Mouse (Mus musculus) hindbrain, postnatal 0 days (tissue): ENCODE data around the gene Fbxo34. TPM values are rescaled to one million over a fixed set of nuclear protein-coding genes. Genes with fewer than 3 reads are reported as not detected.

Experiments
- ATAC-seq: fragments of 200-750 bp; cut with Nextera tagmentation; 2 replicates; pipeline ENCODE4 v1.8.0; 2017; ENCODE audit warnings: mild to moderate bottlenecking, moderate TSS enrichment, moderate library complexity
- DNase-seq: peaks from one replicate; pipeline ENCODE4 v3.0.0-alpha.2; 2015; ENCODE audit warnings: low spot score
- H3K27ac ChIP-seq: fragments of 300-500 bp; sonication (generic); 2 replicates; pipeline ENCODE4 v1.5.1; 2014; ENCODE audit warnings: mild to moderate bottlenecking
- H3K27me3 ChIP-seq: fragments of 300-500 bp; sonication (generic); 2 replicates; pipeline ENCODE4 v1.6.1; 2014; ENCODE audit warnings: low read length, mixed read lengths; ENCODE audit not compliant: insufficient read depth
- H3K36me3 ChIP-seq: fragments of 300-500 bp; sonication (generic); 2 replicates; pipeline ENCODE4 v1.6.1; 2014; ENCODE audit warnings: low read length, mixed read lengths; ENCODE audit not compliant: insufficient read depth
- H3K4me1 ChIP-seq: fragments of 300-500 bp; sonication (generic); 2 replicates; pipeline ENCODE4 v1.6.1; 2014; ENCODE audit warnings: antibody characterized with exemption, low read length, mixed read lengths; ENCODE audit not compliant: insufficient read depth
- H3K4me2 ChIP-seq: fragments of 300-500 bp; sonication (generic); 2 replicates; pipeline ENCODE4 v1.6.1; 2014; ENCODE audit warnings: low read depth, mild to moderate bottlenecking, low read length, moderate library complexity, mixed read lengths
- H3K4me3 ChIP-seq: fragments of 300-500 bp; sonication (generic); 2 replicates; pipeline ENCODE4 v1.5.1; 2014; ENCODE audit warnings: low read length
- H3K9ac ChIP-seq: fragments of 300-500 bp; sonication (generic); replicated peaks from 2 replicates; pipeline ENCODE4 v1.6.1; 2014; ENCODE audit warnings: mild to moderate bottlenecking, low read length, moderate library complexity, mixed read lengths
- H3K9me3 ChIP-seq: fragments of 300-500 bp; sonication (generic); 2 replicates; pipeline ENCODE4 v1.6.1; 2016; ENCODE audit warnings: low read length, mixed read lengths
- CTCF ChIP-seq: IDR thresholded peaks from 2 replicates; pipeline ENCODE4 v1.5.1; 2016; ENCODE audit warnings: antibody characterized with exemption, control low read depth, low read depth
- WGBS: fragments of 180-500 bp; shearing (Covaris S2); extraction: QIAGEN DNeasy Blood & Tissue Kit; methylation state at CpG from one replicate; pipeline ENCODE4 v1.1.7; 2014; 5-methylcytosine and 5-hydroxymethylcytosine counted together
- polyA plus RNA-seq: library from polyadenylated mRNA; unstranded; fragments of >200 nt; fragmentation: Nextera tagmentation; extraction: Ambion mirVana; gene quantifications from 2 replicates; pipeline ENCODE4 v1.2.1, GENCODE M21; 2015
- total RNA-seq: library from RNA; depleted of rRNA; stranded (reverse); fragments of >200 nt; gene quantifications from 2 replicates; pipeline ENCODE4 v1.2.3, GENCODE M21; 2014

Fbxo34 gene
- total and polyA plus RNA-seq, 2 experiments from 2014 or later: 20.6 to 41.0 TPM

DNA sequence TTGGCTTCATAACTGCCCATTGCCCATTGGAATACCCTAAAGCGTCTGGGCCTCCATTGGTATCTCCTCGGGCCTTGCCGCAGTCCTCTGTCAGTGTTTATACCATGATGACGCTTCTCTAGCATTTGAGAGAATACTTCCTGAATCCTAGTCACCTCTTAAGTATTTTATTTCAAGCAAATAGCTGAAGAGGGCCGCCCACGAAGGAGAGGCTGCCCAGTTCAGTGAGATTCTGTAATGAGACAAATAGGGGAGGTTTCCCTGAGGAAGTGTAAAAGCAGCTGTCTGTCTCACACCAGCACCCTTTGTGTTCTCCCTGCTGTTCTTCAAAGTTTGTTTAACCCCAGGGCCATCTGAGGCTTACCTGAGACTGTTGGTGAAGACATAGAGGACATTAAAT is 66.5 kb downstream of the Fbxo34 start:
- H3K4me3 ChIP-seq: no peak overlapping the region
- no peaks in the 10 kb centered on the region for H3K36me3 ChIP-seq
- H3K4me1 ChIP-seq: no peaks in the 10 kb centered on the region
- no peak for DNase-seq
- no peak overlapping the region for H3K27ac ChIP-seq
- no peaks in the 10 kb centered on the region for H3K9me3 ChIP-seq
- no peaks in the 10 kb centered on the region for H3K27me3 ChIP-seq
- no peak overlapping the region for H3K4me2 ChIP-seq
- H3K9ac ChIP-seq: no peak overlapping the region
- ATAC-seq: no peak
- no peak for TF ChIP-seq CTCF
- 83% methylated on average over 6 of the region's 6 CpGs for WGBS

DNA sequence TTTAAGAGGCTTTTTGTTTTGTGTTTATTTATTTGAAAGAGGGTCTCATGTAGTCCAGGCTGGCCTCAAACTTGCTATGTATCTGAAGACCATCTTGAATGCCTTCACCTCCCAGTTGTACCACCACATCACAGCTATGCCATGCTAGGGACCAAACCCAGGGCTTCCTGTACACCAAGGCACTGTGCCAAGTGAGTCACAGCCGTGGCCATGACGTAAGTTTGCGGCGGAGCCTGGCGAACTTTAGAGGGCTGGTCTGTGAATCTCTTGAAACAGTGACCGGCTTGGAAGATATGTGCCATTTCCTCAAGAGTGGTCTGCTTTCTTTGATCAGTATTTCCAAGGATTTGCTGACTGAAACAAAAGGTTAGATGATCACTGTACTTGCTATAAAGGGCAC is 68.4 kb downstream of the Fbxo34 start:
- no peak for DNase-seq
- 89% methylated on average over 6 of the region's 6 CpGs for WGBS
- no peak for TF ChIP-seq CTCF

DNA sequence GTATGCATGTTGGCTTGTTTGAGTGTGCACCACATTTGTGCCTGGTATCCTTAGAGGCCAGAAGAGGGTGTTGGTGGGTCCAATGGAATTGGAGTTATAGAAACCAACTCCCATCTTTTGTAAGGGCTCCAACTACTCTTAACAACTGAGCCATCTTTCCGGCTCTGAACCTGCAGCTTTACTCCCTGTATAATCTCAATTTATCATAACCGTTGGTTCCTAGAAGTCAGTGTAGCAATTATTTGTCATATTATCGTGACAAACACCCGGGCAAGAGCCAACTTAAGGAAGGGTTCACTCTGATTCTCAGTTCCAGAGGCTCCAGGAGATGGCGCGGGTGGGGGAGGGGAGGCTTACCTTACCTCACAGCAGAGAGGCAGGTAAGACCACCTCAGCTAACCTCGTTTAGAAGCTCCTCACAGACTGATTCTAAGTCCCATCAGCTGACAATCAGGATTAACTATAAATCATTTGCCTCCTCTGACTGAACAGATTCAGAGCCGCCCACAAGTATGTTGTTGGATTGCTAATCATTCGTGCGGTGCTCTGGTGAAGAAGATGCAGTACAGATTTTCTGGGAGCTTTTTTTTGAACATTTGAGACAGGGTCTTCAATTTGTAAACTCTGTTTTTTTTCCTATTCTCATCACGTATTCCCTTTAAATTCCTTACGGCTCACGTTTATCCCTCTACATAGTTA is 70.7 kb downstream of the Fbxo34 start:
- H3K36me3 ChIP-seq: no peaks in the 10 kb centered on the region
- no peak for DNase-seq
- H3K4me2 ChIP-seq: no peak overlapping the region
- no peak overlapping the region for H3K4me3 ChIP-seq
- no peak for ATAC-seq
- H3K9ac ChIP-seq: no peak overlapping the region
- TF ChIP-seq CTCF: no peak
- H3K27ac ChIP-seq: no peak overlapping the region
- no peaks in the 10 kb centered on the region for H3K27me3 ChIP-seq
- H3K4me1 ChIP-seq: no peaks in the 10 kb centered on the region
- H3K9me3 ChIP-seq: no peaks in the 10 kb centered on the region
- WGBS: 88% methylated on average over 13 of the region's 13 CpGs

More for the DNA sequence above, 68.4 kb downstream of the Fbxo34 start:
- no peaks in the 10 kb centered on the region for H3K4me1 ChIP-seq
- H3K36me3 ChIP-seq: no peaks in the 10 kb centered on the region
- no peak overlapping the region for H3K9ac ChIP-seq
- H3K27me3 ChIP-seq: no peaks in the 10 kb centered on the region
- no peak overlapping the region for H3K27ac ChIP-seq
- no peak for ATAC-seq
- H3K4me3 ChIP-seq: no peak overlapping the region
- no peaks in the 10 kb centered on the region for H3K9me3 ChIP-seq
- no peak overlapping the region for H3K4me2 ChIP-seq

DNA sequence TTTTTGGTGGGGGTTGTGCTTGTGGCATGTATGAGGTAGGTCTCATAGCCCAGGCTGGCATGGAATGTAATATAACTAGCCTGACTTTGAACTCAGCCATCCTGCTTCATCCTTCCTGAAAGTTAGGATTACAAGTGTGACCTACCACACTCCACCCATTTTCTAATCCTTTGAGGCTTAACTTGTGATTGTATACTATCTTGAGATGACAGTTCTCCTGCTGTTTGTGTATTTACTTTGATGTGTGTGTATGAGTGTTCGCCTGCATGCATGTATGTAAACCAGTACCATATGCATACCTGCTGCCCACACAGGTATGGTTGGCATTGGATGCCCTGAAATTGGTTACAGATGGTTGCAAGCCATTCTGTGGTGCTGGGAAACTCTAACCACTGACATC is 71.4 kb downstream of the Fbxo34 start:
- Histone ChIP-seq H3K27me3 (no peaks in the 10 kb centered on the region), H3K36me3 (no peaks in the 10 kb centered on the region), H3K4me2 (no peak overlapping the region), H3K9ac (no peak overlapping the region), H3K4me3 (no peak overlapping the region), H3K9me3 (no peaks in the 10 kb centered on the region), H3K27ac (no peak overlapping the region), H3K4me1 (no peaks in the 10 kb centered on the region)
- ATAC-seq (no peak), DNase-seq (no peak)
- 87% methylated on average over 1 of the region's 1 CpGs for WGBS
- no peak for TF ChIP-seq CTCF

DNA sequence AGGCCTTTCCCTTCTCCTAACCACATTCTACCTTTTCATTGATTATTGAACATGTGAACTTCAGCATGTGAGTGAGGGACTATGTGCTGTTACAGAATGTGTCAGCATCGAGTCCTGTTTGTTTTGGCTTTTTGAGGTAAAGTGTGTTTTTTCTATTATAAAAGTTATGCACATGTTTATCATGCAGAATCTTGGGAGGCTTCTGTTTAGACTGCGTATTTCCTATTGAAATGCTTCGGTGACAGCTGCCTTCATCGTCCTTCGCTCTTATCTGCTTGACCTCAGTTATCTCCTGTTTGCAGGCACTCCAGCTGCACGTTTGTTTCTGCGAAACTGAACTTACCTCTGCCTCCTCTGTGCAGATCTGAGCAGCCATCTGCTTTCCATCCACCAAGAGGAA is 72.1 kb downstream of the Fbxo34 start:
- H3K4me2 ChIP-seq: no peak overlapping the region
- H3K36me3 ChIP-seq: no peaks in the 10 kb centered on the region
- DNase-seq: no peak
- no peaks in the 10 kb centered on the region for H3K27me3 ChIP-seq
- no peak for TF ChIP-seq CTCF
- no peaks in the 10 kb centered on the region for H3K9me3 ChIP-seq
- H3K9ac ChIP-seq: no peak overlapping the region
- ATAC-seq: no peak
- no peak overlapping the region for H3K4me3 ChIP-seq
- no peaks in the 10 kb centered on the region for H3K4me1 ChIP-seq
- 92% methylated on average over 7 of the region's 7 CpGs for WGBS
- H3K27ac ChIP-seq: no peak overlapping the region

DNA sequence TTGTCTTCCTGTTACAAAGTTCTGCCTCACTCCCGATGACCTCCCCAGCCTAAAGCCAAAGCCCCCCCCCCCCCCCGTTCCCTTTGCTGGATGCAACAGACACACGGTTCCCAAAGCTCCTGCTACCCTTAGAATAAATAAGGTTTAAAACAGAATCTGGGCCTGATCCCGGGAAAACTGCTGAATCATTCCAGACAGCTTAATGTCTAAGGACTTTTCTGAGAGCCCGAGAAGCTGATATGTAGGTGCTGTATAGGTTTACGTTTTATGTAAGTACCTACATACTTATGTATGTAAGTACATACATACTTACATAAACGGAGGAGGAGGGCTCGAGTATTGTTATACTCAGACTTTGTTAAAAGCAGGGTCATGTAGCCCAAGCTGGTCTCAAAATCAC is 75.2 kb downstream of the Fbxo34 start:
- no peak overlapping the region for H3K27ac ChIP-seq
- no peak for ATAC-seq
- H3K4me3 ChIP-seq: no peak overlapping the region
- H3K4me1 ChIP-seq: no peaks in the 10 kb centered on the region
- 87% methylated on average over 8 of the region's 8 CpGs for WGBS
- H3K9ac ChIP-seq: no peak overlapping the region
- no peak for TF ChIP-seq CTCF
- no peak for DNase-seq
- no peaks in the 10 kb centered on the region for H3K27me3 ChIP-seq
- no peaks in the 10 kb centered on the region for H3K9me3 ChIP-seq
- H3K4me2 ChIP-seq: no peak overlapping the region
- H3K36me3 ChIP-seq: no peaks in the 10 kb centered on the region

DNA sequence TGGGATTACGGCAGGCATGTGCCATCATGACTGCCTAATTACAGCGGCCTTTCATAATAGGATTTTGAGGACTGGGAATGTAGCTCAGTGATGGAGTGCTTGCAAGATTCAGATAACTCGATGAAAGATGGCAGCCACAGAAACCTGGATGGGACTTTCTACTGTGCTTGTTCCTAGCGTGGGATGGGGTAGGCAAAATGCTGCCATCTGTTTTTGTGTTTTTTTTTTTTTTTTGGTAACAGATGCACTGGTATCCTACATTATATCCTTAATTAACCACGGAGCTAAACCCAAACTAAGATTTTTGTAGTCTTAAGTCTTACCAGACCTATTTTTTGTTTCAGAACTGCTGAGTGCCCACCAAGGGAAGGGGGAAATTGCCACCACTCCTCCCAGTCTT is 75.6 kb downstream of the Fbxo34 start:
- Histone ChIP-seq H3K27ac (no peak overlapping the region), H3K4me2 (no peak overlapping the region), H3K4me1 (no peaks in the 10 kb centered on the region), H3K36me3 (no peaks in the 10 kb centered on the region), H3K9me3 (no peaks in the 10 kb centered on the region), H3K4me3 (no peak overlapping the region), H3K9ac (no peak overlapping the region), H3K27me3 (no peaks in the 10 kb centered on the region)
- 81% methylated on average over 5 of the region's 5 CpGs for WGBS
- TF ChIP-seq CTCF: no peak
- DNase-seq (no peak), ATAC-seq (no peak)
